Mouse (Mus musculus): ENCODE measurements around the gene Slc2a5.

DNA sequence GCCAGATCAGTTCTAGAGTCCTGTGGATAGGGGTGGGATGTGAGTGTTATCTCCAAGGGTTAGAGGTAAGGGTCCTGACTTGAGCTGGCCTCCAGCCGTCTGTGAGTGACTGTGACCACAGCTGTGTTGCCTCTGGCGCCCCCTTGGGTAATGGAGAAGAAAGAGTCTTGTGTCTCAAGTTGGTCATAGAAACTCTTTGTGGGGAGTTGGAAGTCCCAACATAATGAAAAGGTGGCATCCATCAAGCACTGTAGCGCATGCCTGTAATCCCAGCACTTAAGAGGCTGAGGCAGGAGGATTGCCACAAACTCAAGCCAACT, 26.5 kb upstream of the Slc2a5 start:
- TF ChIP-seq CTCF (IDR thresholded peaks at IDR 0.05; ENCODE audit: extremely low read depth, insufficient read length, insufficient replicate concordance, low read depth, low read length) (no peak), POLR2A (IDR thresholded peaks at IDR 0.05; ENCODE audit: low read depth, low read length) (no peak)
